Mouse (Mus musculus) mouse trophoblast stem cell (cell line): Measurements from ENCODE around the gene Rtn4rl1.
"Not testable (repeated sequence)": the region's sequence is repeated elsewhere in the genome, so short reads cannot be mapped to it uniquely, and the experiment has no call there.

ENCODE experiments used
- in situ Hi-C, 2 experiments: fragments of 300-500 bp; cut with MseI, MboI; formaldehyde crosslinking; loops; 2 replicates in 1 of 2; 3 replicates in 1 of 2; pipeline ENCODE4 v1.15.1; 2025

The Rtn4rl1 gene

GRCm38 (mm10) chr11:75270276-75270984, 76.8 kb downstream of the Rtn4rl1 start:
- in situ Hi-C loops: no loop called here

GRCm38 (mm10) chr11:75270985-75271434, 77.4 kb downstream of the Rtn4rl1 start:
- in situ Hi-C loops: no loop called here

- in situ Hi-C loops: no loop called here
Observed at GRCm38 (mm10) chr11:75273466-75273865, 79.9 kb downstream of the Rtn4rl1 start.

GRCm38 (mm10) chr11:75275035-75275434, 81.5 kb downstream of the Rtn4rl1 start:
- in situ Hi-C loops: no loop called here

GRCm38 (mm10) chr11:75278115-75278514, 84.5 kb downstream of the Rtn4rl1 start:
- in situ Hi-C loops: no loop called here

GRCm38 (mm10) chr11:75279013-75279341, 85.4 kb downstream of the Rtn4rl1 start:
- in situ Hi-C loops: no loop called here

- in situ Hi-C loops: no loop called here
Observed at GRCm38 (mm10) chr11:75279342-75280065, 85.9 kb downstream of the Rtn4rl1 start.

- in situ Hi-C loops: no loop called here
Observed at GRCm38 (mm10) chr11:75280066-75280410, 86.5 kb downstream of the Rtn4rl1 start.

GRCm38 (mm10) chr11:75280435-75281001, 86.9 kb downstream of the Rtn4rl1 start:
- in situ Hi-C loops: no loop called here

- in situ Hi-C loops: no loop called here
Observed at GRCm38 (mm10) chr11:75281380-75282256, 88.0 kb downstream of the Rtn4rl1 start.

- in situ Hi-C loops: no loop called here
Observed at GRCm38 (mm10) chr11:75282496-75283120, 89.0 kb downstream of the Rtn4rl1 start.

- in situ Hi-C loops: not testable (repeated sequence)
Observed at GRCm38 (mm10) chr11:75283784-75284183, 90.2 kb downstream of the Rtn4rl1 start.

GRCm38 (mm10) chr11:75285893-75286467, 92.4 kb downstream of the Rtn4rl1 start:
- in situ Hi-C loops: no loop called here

- in situ Hi-C loops: no loop called here
Observed at GRCm38 (mm10) chr11:75286868-75287267, 93.3 kb downstream of the Rtn4rl1 start.

- in situ Hi-C loops: no loop called here
Observed at GRCm38 (mm10) chr11:75287940-75288339, 94.4 kb downstream of the Rtn4rl1 start.

- in situ Hi-C loops: no loop called here
Observed at GRCm38 (mm10) chr11:75288517-75288916, 94.9 kb downstream of the Rtn4rl1 start.

GRCm38 (mm10) chr11:75289120-75289519, 95.5 kb downstream of the Rtn4rl1 start:
- in situ Hi-C loops: no loop called here

GRCm38 (mm10) chr11:75290566-75291271, 97.1 kb downstream of the Rtn4rl1 start:
- in situ Hi-C loops: loop anchor here (5.0 kb wide), 1 partner anchor 98 kb away; the partner anchor contains the start of genes Dph1 (in 2 of the 2) and Rtn4rl1 (in 2 of the 2)

GRCm38 (mm10) chr11:75291389-75292215, 98.0 kb downstream of the Rtn4rl1 start:
- in situ Hi-C loops: loop anchor here (5.0 kb wide), 1 partner anchor 99 kb away; the partner anchor contains the start of genes Dph1 (in 2 of the 2) and Rtn4rl1 (in 2 of the 2)
